Mouse (Mus musculus) bone marrow, adult 2 months (tissue): ENCODE results near the gene Plcb1. TPM values are rescaled to one million over a fixed set of nuclear protein-coding genes. Genes with fewer than 3 reads are reported as not detected.

ENCODE experiments used
- H3K27ac ChIP-seq: fragments of 200-500 bp; 2 replicates; pipeline ENCODE4 v1.5.1; 2012; ENCODE audit warnings: low read depth, mild to moderate bottlenecking, control low read depth, inconsistent platforms, low read length; ENCODE audit not compliant: control insufficient read depth, poor library complexity, insufficient read depth
- H3K4me1 ChIP-seq: fragments of 200-500 bp; 2 replicates; pipeline ENCODE4 v1.6.1; 2011; ENCODE audit warnings: low read length; ENCODE audit not compliant: control insufficient read depth, insufficient read depth
- H3K4me3 ChIP-seq: fragments of 200-500 bp; replicated peaks from 2 replicates; pipeline ENCODE3; 2011; ENCODE audit warnings: mild to moderate bottlenecking, low read depth, low read length, control low read depth; ENCODE audit not compliant: control insufficient read depth
- CTCF ChIP-seq: fragments of 200-500 bp; IDR thresholded peaks from 2 replicates; pipeline ENCODE4 v1.5.1; 2011; ENCODE audit warnings: low read length, control low read depth; ENCODE audit not compliant: control insufficient read depth, insufficient read depth
- POLR2A ChIP-seq: fragments of 200-500 bp; IDR thresholded peaks from 2 replicates; pipeline ENCODE4 v1.6.1; 2011; ENCODE audit warnings: low read depth, mild to moderate bottlenecking, control low read depth, low read length, borderline replicate concordance; ENCODE audit not compliant: control insufficient read depth
- WGBS: fragments of 180-500 bp; shearing (Covaris S2); methylation state at CpG from one replicate; pipeline ENCODE4 v1.1.7; 2018; 5-methylcytosine and 5-hydroxymethylcytosine counted together
- polyA plus RNA-seq: library from polyadenylated mRNA; stranded (reverse); fragments of >200 nt; gene quantifications from 2 replicates; pipeline ENCODE4 v1.2.4, GENCODE M21; 2011; ENCODE audit warnings: low replicate concordance; ENCODE audit not compliant: missing spikeins, insufficient read depth, insufficient read length

Gene Plcb1
- polyA plus RNA-seq, 1 experiment: 5.6 TPM

DNA sequence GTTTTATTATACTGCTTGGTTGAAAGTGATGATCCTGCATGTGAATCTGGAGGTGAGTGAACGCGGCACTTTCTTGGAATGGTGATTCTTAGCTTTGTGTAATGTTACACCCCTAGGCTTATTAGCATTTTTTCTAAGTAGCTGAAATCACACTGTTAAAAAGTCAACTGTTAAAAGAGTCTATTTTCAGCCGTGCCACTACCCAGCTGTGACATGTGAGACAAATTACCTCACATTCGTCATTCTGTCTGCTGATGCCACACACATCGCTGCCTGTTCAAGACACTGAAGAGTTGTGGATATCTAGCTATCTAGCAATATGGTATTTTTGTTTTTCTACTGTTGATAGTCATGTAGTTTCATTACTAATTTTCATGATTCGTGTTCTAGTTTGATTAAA, 229.6 kb downstream of the Plcb1 start:
- TF ChIP-seq POLR2A (no peak), CTCF (no peak)

GRCm38 (mm10) chr2:135018275-135018674, 232.4 kb downstream of the Plcb1 start:
- Histone ChIP-seq H3K27ac (no peak overlapping the region), H3K4me3 (no peak overlapping the region), H3K4me1 (no peaks in the 10 kb centered on the region)
- TF ChIP-seq POLR2A (no peak), CTCF (no peak)
- WGBS: 71% methylated on average over 1 of the region's 1 CpGs

More for the DNA sequence above, 229.6 kb downstream of the Plcb1 start:
- 65% methylated on average over 6 of the region's 6 CpGs for WGBS
- Histone ChIP-seq H3K27ac (no peak overlapping the region), H3K4me1 (no peaks in the 10 kb centered on the region), H3K4me3 (no peak overlapping the region)

DNA sequence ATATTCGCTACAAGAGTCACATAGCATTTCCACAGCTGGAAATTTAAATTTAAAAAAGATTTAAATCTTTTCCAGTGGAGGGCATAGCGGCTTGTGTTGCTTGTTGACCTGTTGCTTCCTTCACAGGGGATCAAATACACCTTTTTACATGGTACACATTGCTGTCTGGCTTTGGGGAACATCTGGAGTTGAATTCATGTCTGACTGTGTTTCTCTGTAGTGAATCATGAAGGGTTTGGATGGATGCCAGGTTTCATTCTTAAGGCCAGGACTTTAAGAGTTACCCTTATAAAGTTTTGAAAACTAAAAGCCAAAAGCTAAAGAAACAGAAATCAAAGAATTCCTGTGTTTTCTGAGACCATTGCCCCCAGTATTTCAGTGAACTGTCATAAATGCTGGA, 232.8 kb downstream of the Plcb1 start:
- no peak for TF ChIP-seq CTCF
- no peak for TF ChIP-seq POLR2A
- H3K4me3 ChIP-seq: no peak overlapping the region
- H3K4me1 ChIP-seq: no peaks in the 10 kb centered on the region
- 79% methylated on average over 2 of the region's 2 CpGs for WGBS
- no peak overlapping the region for H3K27ac ChIP-seq

DNA sequence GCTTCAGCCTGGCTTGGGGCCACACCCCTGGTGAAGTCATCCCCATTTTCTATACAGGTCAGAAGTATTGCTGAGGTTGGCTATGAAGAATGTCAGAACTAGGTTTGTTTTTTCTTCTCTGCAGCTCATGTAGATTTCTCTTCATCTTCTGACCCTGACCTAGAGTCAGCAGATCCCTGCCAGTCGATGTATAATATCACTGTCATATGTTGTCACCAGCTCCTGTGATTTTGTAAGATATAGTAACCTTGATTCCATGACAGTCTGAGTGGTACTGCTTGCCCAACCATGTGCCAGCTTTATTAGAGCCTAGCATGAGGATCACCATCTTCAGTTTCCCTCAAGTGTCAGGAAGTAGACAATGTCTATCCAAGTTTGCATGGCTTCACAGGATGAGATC, 233.7 kb downstream of the Plcb1 start:
- no peaks in the 10 kb centered on the region for H3K4me1 ChIP-seq
- no peak overlapping the region for H3K27ac ChIP-seq
- 62% methylated on average over 1 of the region's 1 CpGs for WGBS
- TF ChIP-seq CTCF (no peak), POLR2A (no peak)
- no peak overlapping the region for H3K4me3 ChIP-seq

DNA sequence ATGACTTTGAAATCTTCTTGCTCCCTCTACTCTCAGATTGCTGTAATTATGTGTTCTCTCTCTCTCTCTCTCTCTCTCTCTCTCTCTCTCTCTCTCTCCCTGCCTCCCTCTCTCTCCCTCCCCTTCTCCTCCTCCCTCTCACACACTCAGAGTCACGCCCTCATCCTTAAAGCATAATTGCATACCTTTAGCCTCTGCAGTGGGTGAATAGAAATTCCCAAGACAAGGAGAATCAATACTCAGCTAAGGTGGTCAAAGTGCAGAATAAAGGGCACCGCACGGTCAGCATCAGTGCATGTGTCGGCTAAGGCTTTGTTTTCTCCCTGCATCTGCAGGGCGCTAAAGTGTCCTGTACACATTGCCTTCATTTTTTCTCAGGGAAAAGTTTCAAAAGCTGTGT, 243.4 kb downstream of the Plcb1 start:
- WGBS: 89% methylated on average over 5 of the region's 5 CpGs
- TF ChIP-seq CTCF (no peak), POLR2A (no peak)
- no peak overlapping the region for H3K27ac ChIP-seq
- H3K4me1 ChIP-seq: no peaks in the 10 kb centered on the region
- no peak overlapping the region for H3K4me3 ChIP-seq

- Histone ChIP-seq H3K4me1 (no peaks in the 10 kb centered on the region), H3K4me3 (no peak overlapping the region), H3K27ac (no peak overlapping the region)
- 85% methylated on average over 6 of the region's 6 CpGs for WGBS
- TF ChIP-seq POLR2A (no peak), CTCF (no peak)
Measured at GRCm38 (mm10) chr2:135029700-135030099, 243.8 kb downstream of the Plcb1 start.

- TF ChIP-seq CTCF (no peak), POLR2A (no peak)
- Histone ChIP-seq H3K4me1 (no peaks in the 10 kb centered on the region), H3K4me3 (no peak overlapping the region), H3K27ac (no peak overlapping the region)
- WGBS: 3% methylated on average over 4 of the region's 4 CpGs
Measured at GRCm38 (mm10) chr2:135035640-135036260, 249.9 kb downstream of the Plcb1 start.

DNA sequence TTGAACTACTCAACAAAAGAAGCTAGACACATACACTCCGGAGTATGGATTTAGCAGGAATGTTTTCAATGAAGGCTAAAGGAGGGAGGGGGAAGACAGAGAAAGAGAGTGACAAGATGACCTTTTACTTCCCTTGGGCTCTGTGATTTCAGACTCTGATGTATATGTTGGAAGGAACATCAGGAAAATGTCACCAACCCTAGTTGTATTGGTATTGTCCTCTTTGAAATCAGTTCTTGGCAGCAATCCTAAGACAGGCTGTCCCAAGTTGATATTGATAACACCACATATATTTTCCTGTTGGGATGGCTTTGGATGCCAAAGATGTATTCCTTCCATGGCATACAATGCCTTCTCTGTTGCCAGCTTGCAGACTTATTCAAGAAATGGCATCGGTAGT, 262.9 kb downstream of the Plcb1 start:
- TF ChIP-seq POLR2A (no peak), CTCF (no peak)
- WGBS: 84% methylated on average over 2 of the region's 2 CpGs
- Histone ChIP-seq H3K4me3 (no peak overlapping the region), H3K4me1 (no peaks in the 10 kb centered on the region), H3K27ac (no peak overlapping the region)

GRCm38 (mm10) chr2:135049283-135049682, 263.4 kb downstream of the Plcb1 start:
- Histone ChIP-seq H3K4me1 (no peaks in the 10 kb centered on the region), H3K27ac (no peak overlapping the region), H3K4me3 (no peak overlapping the region)
- WGBS: 82% methylated on average over 6 of the region's 6 CpGs
- TF ChIP-seq POLR2A (no peak), CTCF (no peak)
